Mouse (Mus musculus): ENCODE results near the gene Gm20388.

DNA sequence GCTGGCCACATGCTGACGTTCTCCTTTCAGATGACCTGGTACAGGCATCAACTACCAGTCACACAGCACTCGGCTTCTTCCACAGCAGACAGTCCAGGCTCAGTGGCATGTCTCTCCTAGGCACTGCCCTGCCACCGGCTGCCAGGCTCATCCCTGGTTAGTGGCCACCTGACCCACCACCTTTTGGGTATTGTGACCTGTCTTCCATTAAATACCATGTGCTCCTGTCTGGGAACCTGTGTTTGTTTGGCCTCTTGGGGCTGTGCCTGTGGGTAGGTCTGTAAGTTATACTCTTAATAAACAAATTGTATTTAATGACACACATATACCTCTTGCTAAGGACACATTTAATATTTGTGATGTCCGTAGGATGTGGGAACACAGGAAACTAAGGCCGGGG lies 460.5 kb downstream of the Gm20388 start:
- no peak for TF ChIP-seq CTCF (IDR thresholded peaks at IDR 0.05; ENCODE audit: borderline replicate concordance, extremely low read depth, insufficient read depth, insufficient read length)
- TF ChIP-seq POLR2A (IDR thresholded peaks at IDR 0.05; ENCODE audit: borderline replicate concordance, extremely low read depth, insufficient read depth, insufficient read length, poor library complexity, severe bottlenecking), result no peak

All from brain, embryonic 14.5 days (tissue).